Mouse (Mus musculus) hindbrain, embryonic 14.5 days (tissue): ENCODE data around the gene Lgals4. TPM values are rescaled to one million over a fixed set of nuclear protein-coding genes. Genes with fewer than 3 reads are reported as not detected.
"Not testable (repeated sequence)": the region's sequence is repeated elsewhere in the genome, so short reads cannot be mapped to it uniquely, and the experiment has no call there.

Experiments used
- ATAC-seq: fragments of 200-750 bp; cut with Nextera tagmentation; 2 replicates; pipeline ENCODE4 v1.8.0; 2017; ENCODE audit warnings: moderate number of reproducible peaks, mild to moderate bottlenecking, moderate TSS enrichment, moderate library complexity; ENCODE audit not compliant: low FRiP score
- DNase-seq: peaks from one replicate; pipeline ENCODE4 v3.0.0-alpha.2; 2015; ENCODE audit warnings: low spot score
- H3K27ac ChIP-seq: fragments of 300-500 bp; sonication (generic); 2 replicates; pipeline ENCODE4 v1.5.1; 2014; ENCODE audit warnings: mild to moderate bottlenecking, moderate library complexity
- H3K27me3 ChIP-seq: fragments of 300-500 bp; sonication (generic); 2 replicates; pipeline ENCODE4 v1.6.1; 2014; ENCODE audit warnings: mild to moderate bottlenecking, low read length, mixed read lengths; ENCODE audit not compliant: control insufficient read depth, insufficient read depth
- H3K36me3 ChIP-seq: fragments of 300-500 bp; sonication (generic); replicated peaks from 2 replicates; pipeline ENCODE4 v1.6.1; 2014; ENCODE audit not compliant: control insufficient read depth, insufficient read depth
- H3K4me1 ChIP-seq: fragments of 300-500 bp; sonication (generic); replicated peaks from 2 replicates; pipeline ENCODE4 v1.6.1; 2014; ENCODE audit warnings: antibody characterized with exemption, low read length, mixed read lengths; ENCODE audit not compliant: control insufficient read depth, insufficient read depth
- H3K4me2 ChIP-seq: fragments of 300-500 bp; sonication (generic); replicated peaks from 2 replicates; pipeline ENCODE4 v1.6.1; 2014; ENCODE audit warnings: mild to moderate bottlenecking, moderate library complexity
- H3K4me3 ChIP-seq: fragments of 300-500 bp; sonication (generic); replicated peaks from 2 replicates; pipeline ENCODE4 v1.5.1; 2014; ENCODE audit warnings: mild to moderate bottlenecking, low read length
- H3K9ac ChIP-seq: fragments of 300-500 bp; sonication (generic); 2 replicates; pipeline ENCODE4 v1.6.1; 2014
- H3K9me3 ChIP-seq: fragments of 300-500 bp; sonication (generic); 2 replicates; pipeline ENCODE4 v1.6.1; 2016; ENCODE audit warnings: low read length; ENCODE audit not compliant: control insufficient read depth
- WGBS: fragments of 180-500 bp; shearing (Covaris S2); extraction: QIAGEN DNeasy Blood & Tissue Kit; methylation state at CpG from one replicate; pipeline ENCODE4 v1.1.7; 2014; 5-methylcytosine and 5-hydroxymethylcytosine counted together
- polyA plus RNA-seq: library from polyadenylated mRNA; unstranded; fragments of >200 nt; fragmentation: Nextera tagmentation; extraction: Ambion mirVana; gene quantifications from 2 replicates; pipeline ENCODE4 v1.2.1, GENCODE M21; 2014

The Lgals4 gene
- polyA plus RNA-seq, 1 experiment from 2014 or later: 3.2 TPM

GRCm38 (mm10) chr7:28881199-28881598, 47.5 kb downstream of the Lgals4 start, which contains the start of gene Capn12:
Gene Capn12, plus strand, starts transcription at chr7:28881422.
- no peak for ATAC-seq

GRCm38 (mm10) chr7:28883039-28883438, 49.4 kb downstream of the Lgals4 start:
- Histone ChIP-seq H3K4me1 (no peaks in the 10 kb centered on the region), H3K4me3 (no peak overlapping the region), H3K9ac (no peak overlapping the region), H3K9me3 (no peaks in the 10 kb centered on the region), H3K27me3 (peaks cover 12% of the 10 kb centered on the region), H3K27ac (no peak overlapping the region), H3K4me2 (no peak overlapping the region), H3K36me3 (no peaks in the 10 kb centered on the region)
- 74% methylated on average over 11 of the region's 11 CpGs for WGBS
- no peak for DNase-seq
- no peak for ATAC-seq

More at GRCm38 (mm10) chr7:28881199-28881598, 47.5 kb downstream of the Lgals4 start, which contains the start of gene Capn12:
- 33% methylated on average over 13 of the region's 13 CpGs for WGBS
- Histone ChIP-seq H3K27ac (no peak within 1 kb of the TSS), H3K4me1 (no peaks in the 10 kb centered on the region), H3K4me2 (no peak within 1 kb of the TSS), H3K9ac (no peak within 1 kb of the TSS), H3K9me3 (no peaks in the 10 kb centered on the region), H3K36me3 (no peaks in the 10 kb centered on the region), H3K4me3 (no peak within 1 kb of the TSS), H3K27me3 (no peaks in the 10 kb centered on the region)
- DNase-seq: no peak

GRCm38 (mm10) chr7:28883704-28884103, 50.0 kb downstream of the Lgals4 start:
- 87% methylated on average over 3 of the region's 4 CpGs for WGBS
- H3K4me2 ChIP-seq, H3K4me3 ChIP-seq, H3K4me1 ChIP-seq, H3K27ac ChIP-seq, H3K9me3 ChIP-seq, DNase-seq, ATAC-seq, H3K9ac ChIP-seq, H3K36me3 ChIP-seq: not testable (repeated sequence)
- H3K27me3 ChIP-seq: peaks cover 19% of the 10 kb centered on the region

GRCm38 (mm10) chr7:28886486-28886885, 52.8 kb downstream of the Lgals4 start:
- Histone ChIP-seq H3K27ac (no peak overlapping the region), H3K4me2 (no peak overlapping the region), H3K27me3 (peaks cover 43% of the 10 kb centered on the region), H3K9ac (no peak overlapping the region), H3K4me3 (no peak overlapping the region), H3K4me1 (peaks cover 8% of the 10 kb centered on the region; the same call in 1 of the 2 replicates), H3K9me3 (no peaks in the 10 kb centered on the region), H3K36me3 (peaks cover 2% of the 10 kb centered on the region; the same call in 1 of the 2 replicates)
- ATAC-seq: no peak
- no peak for DNase-seq
- WGBS: 30% methylated on average over 14 of the region's 14 CpGs

GRCm38 (mm10) chr7:28888701-28889161, 55.1 kb downstream of the Lgals4 start:
- WGBS: 3% methylated on average over 27 of the region's 27 CpGs
- peaks cover 25% of the 10 kb centered on the region for H3K36me3 ChIP-seq
- peaks cover 8% of the 10 kb centered on the region; the same call in 1 of the 2 replicates for H3K4me1 ChIP-seq
- DNase-seq (no peak), ATAC-seq (peak; percentile 25; the same call in 1 of the 2 replicates)
- no peak overlapping the region for H3K27ac ChIP-seq
- H3K4me2 ChIP-seq: peak overlapping the region; percentile 54
- H3K9me3 ChIP-seq: no peaks in the 10 kb centered on the region
- H3K27me3 ChIP-seq: peaks cover 43% of the 10 kb centered on the region
- peak overlapping the region; percentile 30 for H3K4me3 ChIP-seq
- H3K9ac ChIP-seq: peak overlapping the region; percentile 44; the same call in 1 of the 2 replicates

Other genes starting within 250 kb of the Lgals4 start
- gene Samd4b, start 235.7 kb upstream of the Lgals4 start, polyA plus RNA-seq: 26.8 and 27.6 TPM in 2 replicates
- gene Pak4, start 235.7 kb upstream of the Lgals4 start, polyA plus RNA-seq: 13.2 and 14.2 TPM in 2 replicates
- gene Acp7, start 202.5 kb upstream of the Lgals4 start, polyA plus RNA-seq: 0.33 and 0.51 TPM in 2 replicates
- gene Fbxo27, start 141.0 kb upstream of the Lgals4 start, polyA plus RNA-seq: 8.5 and 11.5 TPM in 2 replicates
- 2.3 TPM in 2 replicates for gene Fbxo17, start 117.0 kb upstream of the Lgals4 start, polyA plus RNA-seq
- 113 and 118 TPM in 2 replicates for gene Mrps12, start 92.0 kb upstream of the Lgals4 start, polyA plus RNA-seq
- 16.6 and 18.2 TPM in 2 replicates for gene Sars2, start 91.9 kb upstream of the Lgals4 start, polyA plus RNA-seq
- gene Ccer2, start 77.7 kb upstream of the Lgals4 start, polyA plus RNA-seq: 0.33 and 0.65 TPM in 2 replicates
- gene Sirt2, start 67.1 kb upstream of the Lgals4 start, polyA plus RNA-seq: 106 and 113 TPM in 2 replicates
- 62.9 and 68.8 TPM in 2 replicates for gene Nfkbib, start 66.3 kb upstream of the Lgals4 start, polyA plus RNA-seq
- 1.4 and 2.7 TPM in 2 replicates for gene Rinl, start 44.9 kb upstream of the Lgals4 start, polyA plus RNA-seq
- gene Hnrnpl, start 25.3 kb upstream of the Lgals4 start, polyA plus RNA-seq: 142 and 150 TPM in 2 replicates
- gene Ech1, start 8.6 kb upstream of the Lgals4 start, polyA plus RNA-seq: 92.6 and 99.0 TPM in 2 replicates
- gene Lgals7, start 30.0 kb downstream of the Lgals4 start, polyA plus RNA-seq: 2.9 and 3.0 TPM in 2 replicates
- gene Capn12, start 47.6 kb downstream of the Lgals4 start, polyA plus RNA-seq: 0.09 and 0.24 TPM in 2 replicates
- 133 and 147 TPM in 2 replicates for gene Actn4, start 128.5 kb downstream of the Lgals4 start, polyA plus RNA-seq
- 291 and 321 TPM in 2 replicates for gene Eif3k, start 148.0 kb downstream of the Lgals4 start, polyA plus RNA-seq
- 8.6 and 10.4 TPM in 2 replicates for gene Map4k1, start 148.2 kb downstream of the Lgals4 start, polyA plus RNA-seq